Mouse (Mus musculus): ENCODE results near the gene Rerg.

- TF ChIP-seq ZC3H11A (IDR thresholded peaks at IDR 0.05; ENCODE audit: borderline replicate concordance, low read depth, low read length): no peak
- no peak for TF ChIP-seq ZNF384 (IDR thresholded peaks at IDR 0.05; ENCODE audit: low read depth, low read length)
- TF ChIP-seq HCFC1 (IDR thresholded peaks at IDR 0.05; ENCODE audit: borderline replicate concordance, insufficient read depth, low read length): no peak
- no peak for TF ChIP-seq MAFK (IDR thresholded peaks at IDR 0.05; ENCODE audit: insufficient read depth, low read depth, low read length)
Measured at GRCm38 (mm10) chr6:137149833-137150232, 20.5 kb downstream of the Rerg start.
